ENCODE assay signal across 10 mouse cellular contexts in genomic region chr6:149139471-149139870, GRCm38 (mm10). TPM values are rescaled to one million over a fixed set of nuclear protein-coding genes. Genes with fewer than 3 reads are reported as not detected.
DNase-seq lines count a peak whose midpoint lies in the region; ATAC-seq and TF ChIP-seq lines count a peak whose summit lies in the region.
"Had no signal": no experiment of that assay in that cellular context is flagged by ENCODE, and none has a peak within 500 bp of the region (broad histone marks: within the 10 kb centered on the region; RNA-seq: fewer than 3 reads in every experiment).

Etfbkmt (plus strand) TSS chr6:149139849.

- no peak for DNase-seq in kidney, adult 11 months
- no peak for DNase-seq in heart, postnatal 14 days
- DNase-seq in frontal cortex, postnatal 10 days (ENCODE audit: low spot score in 2 of 2): no peak
- no peak for DNase-seq in frontal cortex, postnatal 14 days (ENCODE audit: low spot score in 2 of 2)
- DNase-seq in layer of hippocampus, postnatal 36 days: no peak
- DNase-seq: cerebellum, adult 9-10 months; kidney, adult 8-10 months had no signal

- H3K27me3 ChIP-seq in kidney, embryonic 16.5 days (ENCODE audit: insufficient read depth, low read length): no peaks in the 10 kb centered on the region

- intact Hi-C loops in heart, postnatal 14 days (cut with DNase I): no loop called here

- 80% methylated on average over 1 of the region's 1 CpGs for WGBS in kidney, embryonic 16.5 days

- H3K36me3 ChIP-seq in kidney, embryonic 16.5 days (ENCODE audit: insufficient read depth, low read length): peaks cover 7% of the 10 kb centered on the region; the same call in 1 of the 2 replicates

- no peak within 1 kb of the TSS for H3K4me3 ChIP-seq in kidney, embryonic 16.5 days (ENCODE audit: low read length)
- no peak within 1 kb of the TSS for H3K4me3 ChIP-seq in bone marrow macrophage, adult 2 months (ENCODE audit: insufficient read depth, low read length)

- H3K4me1 ChIP-seq in kidney, embryonic 16.5 days (ENCODE audit: insufficient read depth, low read length): peaks cover 22% of the 10 kb centered on the region
- no peaks in the 10 kb centered on the region for H3K4me1 ChIP-seq in bone marrow macrophage, adult 2 months (ENCODE audit: control insufficient read depth, insufficient read depth, low read length)

- no peak for ATAC-seq in kidney, embryonic 16.5 days (ENCODE audit: low FRiP score, low TSS enrichment)
- ATAC-seq in megakaryocyte progenitor cell, adult 5-6 weeks (replicated peaks; ENCODE audit: poor library complexity): no peak

- H3K27ac ChIP-seq in kidney, embryonic 16.5 days (ENCODE audit: low read length): no peak within 1 kb of the TSS
- peak within 1 kb of the TSS; percentile 17; the same call in 1 of the 2 replicates for H3K27ac ChIP-seq in bone marrow macrophage, adult 2 months (ENCODE audit: insufficient read depth, low read depth, low read length)

- TF ChIP-seq CTCF in bone marrow macrophage, adult 2 months (IDR thresholded peaks at IDR 0.05; ENCODE audit: low read depth, low read length): no peak

- no peak within 1 kb of the TSS for H3K4me2 ChIP-seq in kidney, embryonic 16.5 days (replicated peaks; ENCODE audit: low read depth, low read length)

- TF ChIP-seq POLR2A in bone marrow macrophage, adult 2 months (IDR thresholded peaks at IDR 0.05; ENCODE audit: borderline replicate concordance, low read depth, low read length): no peak

- no peaks in the 10 kb centered on the region for H3K9me3 ChIP-seq in kidney, embryonic 16.5 days (ENCODE audit: low read length)

- H3K9ac ChIP-seq in kidney, embryonic 16.5 days (replicated peaks; ENCODE audit: low read length): no peak within 1 kb of the TSS

RNA-seq across cellular contexts. Expression of gene Etfbkmt, which starts in this region (rescaled TPM):
- polyA plus RNA-seq in kidney, embryonic 16.5 days (2015; fragmentation: Nextera tagmentation; extraction: Ambion mirVana): 21.5 and 21.6 TPM in 2 replicates
- polyA plus RNA-seq in bone marrow macrophage, adult 2 months (2012; ENCODE audit: insufficient read depth, insufficient read length, missing spikeins): 5.8 and 9.0 TPM in 2 replicates
- 10 to 100 TPM; 31.2 to 31.9 TPM for total RNA-seq in heart, postnatal 14 days (2021)
- total RNA-seq in megakaryocyte progenitor cell, adult 5-6 weeks (2015): 8.2 and 21.1 TPM in 2 replicates
- total RNA-seq in megakaryocyte progenitor cell, adult 5-6 weeks (2017): 6.9 and 10.8 TPM in 2 replicates
- 1 to 10 TPM; 4.1 to 5.0 TPM for total RNA-seq in layer of hippocampus, postnatal 36 days (2021)
